Mouse (Mus musculus): Measurements from ENCODE around the gene Pptc7.
"Not testable (repeated sequence)": the region's sequence is repeated elsewhere in the genome, so short reads cannot be mapped to it uniquely, and the experiment has no call there.

Pptc7 gene

DNA sequence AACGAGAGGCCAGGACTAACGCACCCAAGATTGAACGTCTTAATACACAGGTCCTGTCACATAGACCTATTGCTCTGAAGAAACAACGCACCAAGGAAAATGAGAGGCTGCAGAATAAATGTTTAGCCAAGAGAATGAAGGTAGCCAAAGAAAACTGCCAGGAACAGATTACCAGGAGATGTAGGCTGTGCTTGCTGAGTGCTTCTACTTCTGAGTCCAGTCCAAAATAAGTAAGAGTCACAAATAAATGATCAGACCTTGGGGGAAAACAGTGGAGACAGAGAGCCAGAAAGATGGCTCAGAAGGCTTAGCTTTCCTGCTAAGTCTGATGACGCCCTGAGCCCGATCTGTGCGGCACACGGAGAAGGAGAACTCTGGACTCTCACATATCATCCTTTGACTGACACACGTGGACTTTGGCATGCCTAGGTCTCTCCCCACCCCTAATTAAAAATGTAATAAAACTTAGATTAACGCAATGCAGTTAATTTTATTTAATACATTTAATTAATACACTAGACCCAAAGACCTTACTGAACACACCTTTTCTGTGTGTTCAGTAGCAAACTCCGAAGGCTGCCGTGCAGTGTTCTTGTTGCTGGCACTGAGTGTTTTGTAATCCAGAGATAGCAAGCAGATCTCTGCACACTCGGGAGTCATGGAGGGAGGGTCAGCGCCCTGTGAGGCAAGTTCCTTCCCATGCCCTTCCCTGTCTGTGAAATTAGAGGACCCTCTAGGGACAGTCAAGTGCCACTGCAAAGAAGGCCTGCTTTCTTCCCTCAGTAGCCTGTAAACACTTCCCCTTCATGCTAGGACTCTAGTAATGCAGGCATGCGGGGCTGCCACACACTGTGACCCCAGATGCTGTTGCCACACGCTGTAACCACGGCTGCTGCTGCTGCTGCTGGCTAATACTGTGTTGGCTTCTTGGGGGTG lies 18.9 kb downstream of the Pptc7 start:
- peak in 1 of 2 experiments; percentile 41 for DNase-seq

DNA sequence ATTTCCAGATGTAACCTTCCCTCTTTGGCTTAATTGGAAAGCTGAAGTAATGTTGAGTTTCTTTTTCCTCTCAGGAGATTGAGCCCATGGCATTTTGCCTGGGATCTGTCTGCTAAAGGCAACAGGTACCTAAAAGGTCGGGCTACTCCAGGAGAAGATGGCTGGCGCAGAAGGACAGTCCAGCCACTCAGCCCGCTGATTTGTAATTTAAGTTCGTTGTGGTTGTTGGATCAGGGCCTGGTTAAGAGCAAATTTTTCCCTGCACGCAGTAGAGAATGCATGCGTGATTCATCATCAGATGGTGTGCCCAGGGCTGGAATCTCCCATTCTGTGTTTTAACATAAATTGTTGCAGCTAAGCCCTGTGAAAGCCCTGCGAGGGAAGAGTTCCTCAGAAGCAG lies 19.8 kb downstream of the Pptc7 start:
- DNase-seq, result no peak

- no peak for DNase-seq
Measured at GRCm38 (mm10) chr5:122304541-122304940, 20.4 kb downstream of the Pptc7 start.

DNA sequence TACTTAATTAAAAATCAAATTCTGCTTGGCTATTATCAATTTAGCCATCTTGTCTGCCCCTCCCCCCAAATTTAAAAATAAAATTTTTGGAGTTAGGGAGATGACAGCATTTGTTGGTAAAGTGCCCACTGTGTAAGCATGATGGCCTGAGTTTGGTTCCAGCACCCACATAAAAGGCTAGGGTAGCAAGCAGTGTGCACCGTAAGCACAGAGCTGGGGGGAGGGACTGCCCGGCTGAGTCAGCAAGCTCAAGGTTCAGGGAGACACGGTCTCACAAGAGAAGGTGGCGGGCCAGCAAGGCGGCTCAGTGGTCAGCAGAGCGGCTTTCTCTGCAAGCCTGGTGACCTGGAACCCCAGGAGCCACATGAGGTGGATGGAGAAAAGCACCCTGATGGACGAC lies 21.3 kb downstream of the Pptc7 start:
- DNase-seq, result no peak

GRCm38 (mm10) chr5:122306536-122306935 lies 22.4 kb downstream of the Pptc7 start:
- DNase-seq, result no peak

- no peak for DNase-seq
Measured at GRCm38 (mm10) chr5:122310699-122311098, 26.5 kb downstream of the Pptc7 start.

DNA sequence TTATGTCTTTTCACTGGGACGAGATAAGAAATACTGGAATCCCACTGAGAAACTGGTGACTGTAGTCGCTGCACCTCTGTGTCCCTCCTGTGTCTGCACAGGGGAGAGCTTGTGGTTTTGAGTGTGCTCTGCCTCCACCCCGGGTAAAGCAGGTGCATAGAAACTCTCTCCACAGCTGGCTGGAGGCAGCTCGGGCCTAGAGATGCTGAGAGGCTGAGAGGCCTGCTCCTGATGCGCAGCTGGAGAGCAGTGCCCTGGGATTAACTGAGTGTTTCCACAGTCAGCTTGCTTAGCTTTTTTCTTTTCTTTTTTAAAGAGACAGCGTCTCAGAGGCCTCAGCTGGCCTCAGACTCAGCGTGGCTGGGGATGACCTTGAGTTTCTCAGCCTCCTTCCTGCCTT lies 27.5 kb downstream of the Pptc7 start:
- no peak for DNase-seq

DNA sequence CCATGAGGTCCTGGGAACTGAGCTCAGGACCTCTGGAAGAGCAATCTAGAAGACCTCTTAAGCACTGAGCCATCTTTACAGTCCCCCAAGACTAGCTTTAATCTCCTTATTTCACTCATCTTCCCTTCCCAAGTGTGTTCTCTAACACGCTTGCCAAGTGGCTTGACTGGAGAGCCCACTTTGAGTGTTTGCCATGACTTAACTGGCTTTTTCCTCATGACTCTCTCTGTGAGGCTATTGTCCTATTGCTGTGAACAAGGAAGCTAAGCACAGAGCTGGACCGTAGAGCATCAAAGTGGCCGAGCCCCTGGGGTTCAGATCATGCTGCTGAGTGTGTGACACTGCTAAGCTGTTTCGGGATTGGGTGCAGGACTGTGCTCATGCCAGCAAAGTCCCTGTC lies 28.2 kb downstream of the Pptc7 start:
- no peak for DNase-seq

DNA sequence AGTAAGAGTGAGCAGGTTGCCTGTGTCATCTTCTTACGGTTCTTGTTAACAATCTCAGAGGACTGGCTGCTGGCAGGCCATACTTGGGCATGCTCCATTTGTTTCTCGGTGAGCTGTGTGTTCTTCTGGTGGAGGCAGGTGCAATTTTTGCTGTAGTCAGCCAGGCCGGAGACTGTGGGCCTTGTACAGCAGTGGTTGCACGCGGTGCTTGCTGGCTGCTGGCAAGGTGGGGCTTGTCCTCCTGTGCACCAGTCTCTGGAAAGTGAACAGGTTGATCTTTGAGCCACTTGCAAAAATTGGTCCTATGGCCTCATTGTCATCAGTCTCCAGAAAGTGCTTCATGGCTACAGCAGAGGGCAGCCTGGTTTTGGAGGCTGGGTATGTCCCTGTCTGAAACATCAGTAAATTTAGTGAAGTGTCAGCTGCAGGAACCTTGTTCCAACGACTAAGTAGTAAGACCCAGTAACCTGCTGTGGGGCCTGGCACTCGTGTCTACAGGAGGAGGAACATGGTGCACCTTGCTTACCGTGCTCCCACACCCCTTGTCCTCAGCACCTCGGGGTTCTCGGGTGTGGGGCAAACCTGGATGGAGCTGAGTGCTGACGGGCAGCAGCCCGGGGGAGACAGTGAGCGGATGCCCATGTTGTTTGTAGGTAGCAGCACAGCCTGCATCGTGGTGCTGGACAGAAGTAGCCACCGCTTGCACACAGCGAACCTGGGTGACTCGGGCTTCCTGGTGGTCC lies 28.9 kb downstream of the Pptc7 start:
- DNase-seq, result peak in 1 of 2 experiments; percentile 44

DNA sequence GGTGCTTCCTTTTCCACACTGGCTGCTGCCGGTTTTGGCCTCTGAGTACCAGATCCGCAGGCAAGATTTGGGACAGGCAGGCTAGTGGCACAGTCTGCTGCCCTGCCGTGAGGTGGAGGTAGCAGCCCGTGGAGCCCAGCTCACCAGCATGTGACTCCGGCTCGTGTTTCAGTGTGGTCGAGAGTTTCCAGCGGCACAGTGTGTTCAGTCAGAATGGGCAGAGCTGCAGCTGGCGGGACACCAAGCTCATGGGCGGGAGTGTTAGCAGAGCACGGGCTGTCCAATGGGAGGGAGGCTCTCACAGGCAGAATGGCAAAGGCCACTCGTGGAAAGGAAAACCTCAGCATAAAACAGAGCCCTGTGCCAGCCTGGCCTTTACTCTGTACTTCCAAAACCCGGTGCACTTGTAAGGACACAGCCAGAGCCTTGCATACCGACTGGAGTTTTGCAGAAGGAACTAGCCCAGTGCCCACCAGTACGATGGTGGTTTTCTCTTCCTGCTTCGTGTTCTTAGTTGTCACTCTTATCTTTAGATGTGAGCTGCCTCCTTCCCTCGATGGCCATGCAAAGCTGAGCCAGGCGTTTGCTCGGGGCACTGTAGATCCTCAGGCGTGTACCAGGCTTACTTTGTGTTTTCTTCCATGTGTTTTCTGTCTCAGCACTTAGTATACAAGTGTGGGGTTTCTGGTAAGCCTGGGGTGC lies 31.0 kb downstream of the Pptc7 start:
- peak; percentile 79 to 88 for DNase-seq

GRCm38 (mm10) chr5:122317329-122318045 lies 33.3 kb downstream of the Pptc7 start:
- DNase-seq, result no peak

DNA sequence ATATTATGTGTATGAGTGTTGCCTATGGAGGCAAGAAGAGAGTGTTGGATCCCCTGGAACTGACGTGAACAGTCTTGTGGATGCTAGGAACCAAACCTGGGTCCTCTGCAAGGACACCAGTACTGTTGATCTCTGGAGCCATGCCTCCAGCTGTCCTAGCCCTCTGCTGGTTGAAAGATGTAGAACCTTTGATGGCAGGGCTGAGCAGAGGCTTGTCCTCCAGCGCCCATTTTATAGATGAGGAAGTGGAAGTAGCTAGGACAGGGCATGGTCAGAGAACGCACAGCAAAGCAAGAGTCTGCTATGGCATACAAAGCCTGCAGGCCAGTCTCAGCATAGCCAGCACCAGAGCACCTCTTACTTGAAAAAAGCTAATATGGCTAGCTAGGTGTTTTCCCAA lies 33.9 kb downstream of the Pptc7 start:
- no peak for DNase-seq

- DNase-seq, result not testable (repeated sequence)
Measured at GRCm38 (mm10) chr5:122318976-122319375, 34.8 kb downstream of the Pptc7 start.

GRCm38 (mm10) chr5:122319474-122320204 lies 35.5 kb downstream of the Pptc7 start:
- no peak for DNase-seq

DNA sequence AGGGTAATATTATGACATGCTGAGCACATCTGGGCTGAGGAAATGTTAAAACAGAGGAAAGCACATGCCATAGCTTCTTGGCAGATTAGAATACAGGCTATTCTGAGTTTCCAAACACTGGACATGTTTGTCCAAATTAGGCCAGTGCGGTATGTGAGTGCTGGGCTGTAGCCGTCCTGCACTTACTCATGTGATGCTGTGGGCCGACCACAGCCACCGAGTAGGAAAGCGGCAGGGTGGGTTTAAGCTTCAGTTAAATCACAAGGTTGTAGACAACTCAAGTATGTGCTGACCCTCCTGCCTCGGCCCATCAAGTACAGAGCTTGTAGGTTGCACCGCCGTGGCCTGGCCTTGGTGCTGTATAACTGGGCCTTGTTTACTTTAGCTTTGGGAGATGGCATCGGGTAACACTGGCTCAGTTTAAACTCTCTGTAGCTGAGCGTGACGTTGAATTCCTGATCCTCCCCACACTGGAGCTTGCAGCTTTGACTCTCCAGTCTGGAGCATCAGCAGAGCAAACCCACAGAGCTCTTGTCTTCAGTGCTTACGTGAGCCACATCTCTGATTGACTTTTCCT lies 36.1 kb downstream of the Pptc7 start:
- no peak for DNase-seq

DNA sequence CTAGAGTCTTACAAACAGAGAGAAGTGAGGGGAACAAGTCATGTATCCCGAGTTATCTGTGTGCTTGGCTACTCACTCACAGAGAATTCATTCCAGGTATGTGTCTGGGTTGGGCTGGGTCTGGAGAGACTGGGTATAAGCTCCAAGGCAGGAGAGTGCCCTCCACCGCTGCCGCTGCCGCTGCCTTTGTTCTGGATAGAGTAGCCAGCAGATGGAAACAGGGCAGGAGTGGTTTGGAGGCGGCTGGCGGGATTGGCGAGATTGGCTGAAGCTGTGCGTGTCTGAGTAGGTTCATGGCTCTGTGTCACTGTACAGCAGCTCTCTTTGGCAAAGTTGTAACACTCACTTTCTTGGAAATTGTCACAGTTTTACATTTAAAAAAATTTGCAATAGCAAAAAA lies 39.4 kb downstream of the Pptc7 start:
- DNase-seq, result no peak

DNA sequence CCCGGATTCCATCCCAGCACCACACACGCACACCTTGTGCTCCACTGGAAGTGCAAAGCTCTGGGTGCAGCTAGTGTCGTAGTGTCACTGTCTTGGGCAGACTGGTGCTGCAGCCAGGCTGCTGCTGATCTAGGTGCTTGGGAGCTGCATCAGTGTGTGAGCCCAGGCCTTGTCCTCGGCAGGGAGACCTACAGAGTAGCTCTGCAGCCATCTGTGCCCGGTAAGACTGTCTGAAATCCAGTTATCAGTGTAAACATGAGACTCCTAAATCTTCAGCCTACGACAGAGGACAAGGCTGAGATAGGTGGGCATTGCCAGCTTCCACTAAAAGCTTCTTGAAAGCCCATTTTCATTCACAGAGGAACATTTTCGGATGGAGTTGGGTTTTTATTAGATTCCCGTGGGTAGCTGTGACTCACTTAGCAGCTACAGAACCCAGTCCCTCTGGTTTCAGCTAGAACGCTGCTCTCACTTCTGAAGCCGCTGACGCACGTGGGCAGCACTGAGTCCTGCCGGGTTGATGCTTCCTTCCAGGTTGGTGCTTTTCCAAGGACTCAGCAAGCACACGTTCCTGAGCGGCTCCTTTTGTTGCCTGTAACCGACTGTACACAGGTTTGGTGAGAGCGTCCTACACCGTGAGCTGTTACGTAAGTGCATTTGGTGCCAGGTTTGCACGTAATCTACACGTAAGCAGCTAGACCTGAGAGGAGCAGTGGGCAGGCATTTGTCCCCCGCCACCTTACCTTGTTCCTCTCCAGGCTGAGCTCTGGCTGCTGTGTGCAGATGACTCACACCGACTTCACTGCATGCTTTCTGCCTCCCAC lies 40.7 kb downstream of the Pptc7 start:
- DNase-seq, result no peak

GRCm38 (mm10) chr5:122325477-122325876 lies 41.3 kb downstream of the Pptc7 start:
- DNase-seq, result no peak

GRCm38 (mm10) chr5:122327283-122327682 lies 43.1 kb downstream of the Pptc7 start:
- DNase-seq, result no peak

- DNase-seq, result no peak
Measured at GRCm38 (mm10) chr5:122330269-122330668, 46.1 kb downstream of the Pptc7 start.

- DNase-seq, result no peak
Measured at GRCm38 (mm10) chr5:122334682-122335081, 50.5 kb downstream of the Pptc7 start.

All from kidney, postnatal 4 days (tissue).